Mouse (Mus musculus) erythroblast, embryonic 14.5 days (primary cell): ENCODE measurements around the gene Ube2q2.

Experiments used
- GATA1 ChIP-seq: IDR thresholded peaks from 2 replicates; pipeline ENCODE4 v1.6.1; 2012; ENCODE audit warnings: low read length, inconsistent platforms, mixed read lengths
- TAL1 ChIP-seq: IDR thresholded peaks from 3 replicates; pipeline ENCODE4 v1.6.1; 2012; ENCODE audit warnings: low read length, inconsistent platforms, mixed read lengths

DNA sequence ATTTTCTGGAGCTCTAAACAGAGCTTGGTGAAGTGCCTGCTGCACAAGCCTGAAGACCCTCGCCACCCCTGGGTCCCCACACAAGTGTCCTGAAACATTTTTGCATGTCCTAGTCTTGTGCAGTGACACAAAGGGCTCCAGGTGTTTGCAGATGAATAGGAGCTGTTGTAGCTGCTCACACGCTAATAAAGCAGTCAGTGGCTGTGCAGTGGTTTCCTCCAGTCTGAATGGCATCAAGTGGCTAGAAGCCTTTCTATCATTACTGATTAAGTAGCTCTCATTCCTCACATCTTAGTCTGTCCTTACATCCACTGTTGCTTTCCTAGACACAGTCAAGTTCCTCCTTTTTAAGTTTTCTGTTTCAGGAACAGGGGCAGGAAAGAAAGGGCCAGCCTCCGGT, 67.0 kb downstream of the Ube2q2 start:
- TF ChIP-seq GATA1 (no peak), TAL1 (no peak)
